Mouse (Mus musculus) c-Kit-positive CD71-positive TER-119-positive erythroid progenitor cells, embryonic 14.5 days (primary cell): ENCODE results near the gene Fam20b.

ENCODE experiments used
- DNase-seq: peaks from one replicate; pipeline ENCODE4 v3.0.0-alpha.2; 2013; ENCODE audit warnings: low spot score

Gene Fam20b

GRCm38 (mm10) chr1:156633095-156633494 is 85.8 kb downstream of the Fam20b start:
- DNase-seq: no peak

GRCm38 (mm10) chr1:156630965-156631364 is 87.9 kb downstream of the Fam20b start:
- no peak for DNase-seq

GRCm38 (mm10) chr1:156629984-156630383 is 88.9 kb downstream of the Fam20b start:
- DNase-seq: no peak
